Mouse (Mus musculus) MN1 (cell line): ENCODE data around the gene Dock11.

Source experiments
- DNase-seq: peaks from one replicate; pipeline ENCODE4 v3.0.0-alpha.2; 2016; ENCODE audit warnings: low spot score

Dock11 gene

DNA sequence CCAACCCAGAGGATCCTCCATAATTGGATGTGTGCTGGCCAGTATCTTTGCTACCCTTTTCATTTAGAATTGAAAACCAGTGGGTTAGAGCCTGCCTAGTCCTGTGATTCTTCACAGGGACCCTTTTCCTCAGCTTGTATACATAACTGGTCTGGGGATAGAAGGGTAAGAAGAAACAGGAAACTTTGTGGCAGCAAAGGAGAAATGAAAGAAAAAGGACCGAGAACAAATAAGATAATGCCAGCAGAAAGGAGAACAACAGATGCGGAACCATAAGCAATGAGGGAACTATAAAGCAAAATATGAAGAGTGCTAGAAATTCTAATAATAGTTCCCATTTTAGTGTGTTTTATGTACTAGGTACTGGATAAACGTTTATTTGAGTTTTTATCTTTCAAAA is 212.7 kb downstream of the Dock11 start:
- no peak for DNase-seq

DNA sequence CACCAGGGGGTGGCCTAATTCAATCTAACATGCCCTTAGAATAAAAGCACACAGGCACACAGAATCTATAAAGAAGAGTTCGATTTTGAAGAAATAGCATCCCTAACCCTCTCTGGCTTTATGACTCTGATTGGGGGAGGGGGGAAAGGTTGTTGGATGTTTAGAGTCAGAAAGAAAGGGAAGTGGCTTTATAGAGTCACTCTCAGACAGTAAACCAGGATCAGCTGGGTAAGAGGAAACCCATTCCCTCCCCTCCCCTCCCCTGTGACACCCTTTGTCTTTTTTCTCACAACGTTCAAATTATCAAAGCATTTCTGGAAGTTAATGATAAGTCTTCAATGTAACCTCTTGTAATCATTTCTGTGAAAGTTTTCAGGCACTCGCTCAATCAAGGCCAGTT is 220.0 kb downstream of the Dock11 start:
- no peak for DNase-seq

- peak; percentile 22 for DNase-seq
These were observed 223.2 kb downstream of the Dock11 start, which contains the start of gene Il13ra1 for GRCm38 (mm10) chrX:36111622-36112421. Gene Il13ra1, plus strand, starts transcription at chrX:36112110.

GRCm38 (mm10) chrX:36112422-36112750 is 223.8 kb downstream of the Dock11 start:
- DNase-seq = no peak

GRCm38 (mm10) chrX:36115171-36115570 is 226.5 kb downstream of the Dock11 start:
- DNase-seq = peak; percentile 5
